Mouse (Mus musculus) ES-Bruce4 (cell line): ENCODE data around the gene Pcolce2. TPM values are rescaled to one million over a fixed set of nuclear protein-coding genes. Genes with fewer than 3 reads are reported as not detected.
A peak's percentile ranks its signal among the peaks of the same experiment; 100 is the strongest.

Source experiments
- H3K27ac ChIP-seq: 2 replicates; pipeline ENCODE4 v1.5.1; 2012; ENCODE audit warnings: low read length, inconsistent platforms; ENCODE audit not compliant: insufficient read depth
- H3K27me3 ChIP-seq: 2 replicates; pipeline ENCODE4 v1.6.1; 2012; ENCODE audit warnings: mild to moderate bottlenecking, low read length, inconsistent platforms; ENCODE audit not compliant: control insufficient read depth, poor library complexity, insufficient read depth, severe bottlenecking
- H3K36me3 ChIP-seq: 2 replicates; pipeline ENCODE4 v1.6.1; 2012; ENCODE audit warnings: inconsistent platforms, mild to moderate bottlenecking, low read length, moderate library complexity; ENCODE audit not compliant: control insufficient read depth, poor library complexity, insufficient read depth, severe bottlenecking
- H3K4me1 ChIP-seq: one replicate; pipeline ENCODE4 v1.8.1; 2011; ENCODE audit warnings: low read length; ENCODE audit not compliant: control insufficient read depth, insufficient read depth
- H3K4me3 ChIP-seq: 2 replicates; pipeline ENCODE4 v1.5.1; 2011; ENCODE audit warnings: low read depth, mild to moderate bottlenecking, low read length
- H3K9ac ChIP-seq: 2 replicates; pipeline ENCODE4 v1.6.1; 2012; ENCODE audit warnings: low read depth, mild to moderate bottlenecking, inconsistent platforms; ENCODE audit not compliant: poor library complexity, severe bottlenecking
- H3K9me3 ChIP-seq: replicated peaks from 2 replicates; pipeline ENCODE4 v1.6.1; 2012; ENCODE audit warnings: mild to moderate bottlenecking, low read length, inconsistent platforms; ENCODE audit not compliant: control insufficient read depth, poor library complexity, insufficient read depth, severe bottlenecking
- CTCF ChIP-seq: IDR thresholded peaks from one replicate; pipeline ENCODE4 v1.8.1; 2011; ENCODE audit warnings: low read depth, low read length
- EP300 ChIP-seq: IDR thresholded peaks from 2 replicates; pipeline ENCODE4 v1.6.1; 2011; ENCODE audit warnings: low read depth, low read length; ENCODE audit not compliant: insufficient read depth
- POLR2A ChIP-seq: IDR thresholded peaks from one replicate; pipeline ENCODE4 v1.8.1; 2011; ENCODE audit warnings: low read length; ENCODE audit not compliant: insufficient read depth
- polyA plus RNA-seq: library from polyadenylated mRNA; stranded (reverse); fragments of >200 nt; gene quantifications from 2 replicates; pipeline ENCODE4 v1.2.4, GENCODE M21; 2011; ENCODE audit warnings: low read depth; ENCODE audit not compliant: missing spikeins, insufficient read depth, insufficient read length

The Pcolce2 gene
- polyA plus RNA-seq, 1 experiment = 9.8 TPM

GRCm38 (mm10) chr9:95699273-95699672, 61.9 kb downstream of the Pcolce2 start:
- no peak for TF ChIP-seq POLR2A
- TF ChIP-seq CTCF = no peak
- TF ChIP-seq EP300 = no peak
- no peak overlapping the region for H3K9ac ChIP-seq
- H3K27me3 ChIP-seq = no peaks in the 10 kb centered on the region
- no peaks in the 10 kb centered on the region for H3K4me1 ChIP-seq
- no peak overlapping the region for H3K27ac ChIP-seq
- no peaks in the 10 kb centered on the region for H3K36me3 ChIP-seq
- no peaks in the 10 kb centered on the region for H3K9me3 ChIP-seq
- no peak overlapping the region for H3K4me3 ChIP-seq

GRCm38 (mm10) chr9:95704078-95704477, 66.7 kb downstream of the Pcolce2 start:
- Histone ChIP-seq H3K36me3 (no peaks in the 10 kb centered on the region), H3K27ac (no peak overlapping the region), H3K4me3 (no peak overlapping the region), H3K9me3 (no peaks in the 10 kb centered on the region), H3K9ac (no peak overlapping the region), H3K27me3 (no peaks in the 10 kb centered on the region), H3K4me1 (no peaks in the 10 kb centered on the region)
- no peak for TF ChIP-seq CTCF
- TF ChIP-seq EP300 = no peak
- no peak for TF ChIP-seq POLR2A

- H3K27ac ChIP-seq = no peak overlapping the region
- H3K4me3 ChIP-seq = no peak overlapping the region
- H3K9ac ChIP-seq = no peak overlapping the region
- no peaks in the 10 kb centered on the region for H3K36me3 ChIP-seq
- no peaks in the 10 kb centered on the region for H3K9me3 ChIP-seq
- H3K4me1 ChIP-seq = no peaks in the 10 kb centered on the region
- TF ChIP-seq CTCF = no peak
- no peak for TF ChIP-seq EP300
- TF ChIP-seq POLR2A = no peak
- H3K27me3 ChIP-seq = no peaks in the 10 kb centered on the region
Measured at GRCm38 (mm10) chr9:95705371-95705770, 68.0 kb downstream of the Pcolce2 start.

GRCm38 (mm10) chr9:95708943-95709342, 71.5 kb downstream of the Pcolce2 start:
- Histone ChIP-seq H3K27me3 (no peaks in the 10 kb centered on the region), H3K9ac (no peak overlapping the region), H3K27ac (no peak overlapping the region), H3K9me3 (no peaks in the 10 kb centered on the region), H3K36me3 (no peaks in the 10 kb centered on the region), H3K4me1 (no peaks in the 10 kb centered on the region), H3K4me3 (no peak overlapping the region)
- TF ChIP-seq POLR2A (no peak), CTCF (peak; percentile 18), EP300 (no peak)

GRCm38 (mm10) chr9:95712574-95712973, 75.2 kb downstream of the Pcolce2 start:
- no peaks in the 10 kb centered on the region for H3K27me3 ChIP-seq
- no peak overlapping the region for H3K27ac ChIP-seq
- TF ChIP-seq POLR2A (no peak), CTCF (no peak), EP300 (no peak)
- no peak overlapping the region for H3K4me3 ChIP-seq
- no peaks in the 10 kb centered on the region for H3K36me3 ChIP-seq
- no peaks in the 10 kb centered on the region for H3K9me3 ChIP-seq
- H3K9ac ChIP-seq = no peak overlapping the region
- no peaks in the 10 kb centered on the region for H3K4me1 ChIP-seq

GRCm38 (mm10) chr9:95736238-95736637, 98.8 kb downstream of the Pcolce2 start:
- Histone ChIP-seq H3K36me3 (no peaks in the 10 kb centered on the region), H3K27ac (no peak overlapping the region), H3K4me3 (no peak overlapping the region), H3K27me3 (no peaks in the 10 kb centered on the region), H3K4me1 (no peaks in the 10 kb centered on the region), H3K9ac (no peak overlapping the region), H3K9me3 (no peaks in the 10 kb centered on the region)
- TF ChIP-seq POLR2A (no peak), EP300 (no peak), CTCF (no peak)
